Mouse (Mus musculus): ENCODE measurements around the gene Fbxl20.

DNA sequence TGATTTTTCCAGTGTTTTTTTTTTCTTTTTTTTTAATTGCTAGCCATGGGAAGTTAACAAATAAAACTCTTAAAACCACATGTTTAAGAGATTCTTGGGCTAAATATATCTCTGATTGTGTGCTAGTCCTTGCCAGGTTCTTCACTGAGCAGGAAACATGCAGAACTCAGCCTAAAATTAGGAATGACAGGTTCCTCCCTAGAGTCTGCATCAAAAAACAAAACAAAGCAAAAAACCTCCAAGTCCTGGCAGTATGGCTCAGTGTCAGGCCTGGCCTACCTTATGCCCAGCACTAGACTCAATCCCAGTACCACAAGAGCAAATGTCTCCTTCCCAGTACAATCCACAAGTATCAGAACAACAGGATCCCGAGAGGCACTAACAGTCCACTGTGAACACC lies 35.8 kb downstream of the Fbxl20 start:
- TF ChIP-seq CTCF (IDR thresholded peaks at IDR 0.05; ENCODE audit: extremely low read depth, insufficient read depth, insufficient read length, insufficient replicate concordance), result no peak
- TF ChIP-seq POLR2A (IDR thresholded peaks at IDR 0.05; ENCODE audit: low read depth, low read length), result no peak
